Comparison of ENCODE assay signal across 26 mouse cellular contexts in the genomic region with DNA sequence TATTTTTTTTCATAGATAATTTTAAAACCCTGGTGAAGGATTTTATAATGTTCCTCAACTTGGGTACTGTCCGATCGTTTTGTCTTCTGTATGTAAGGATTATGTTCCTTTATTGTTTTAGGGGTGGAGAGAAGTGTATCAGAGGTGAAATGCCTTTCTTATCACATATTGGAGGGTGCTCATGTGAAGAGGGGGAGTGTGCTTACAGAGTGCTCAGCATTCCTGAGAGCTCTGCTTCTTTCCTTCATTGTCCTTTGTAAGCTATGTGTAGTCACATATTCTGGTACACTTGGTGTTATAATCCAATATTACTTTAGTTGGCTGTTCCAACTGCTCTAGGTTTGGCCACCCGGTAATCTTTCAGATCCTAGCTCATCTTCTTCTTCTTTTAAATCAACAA. TPM values are rescaled to one million over a fixed set of nuclear protein-coding genes. Genes with fewer than 3 reads are reported as not detected.
"Had no signal": no experiment of that assay in that cellular context is flagged by ENCODE, and none has a peak within 500 bp of the region (broad histone marks: within the 10 kb centered on the region; RNA-seq: fewer than 3 reads in every experiment).

No protein-coding gene starts in this region.

- H3K4me3 ChIP-seq: layer of hippocampus, adult 2 months; limb, embryonic 10.5 days; limb, embryonic 13.5 days; liver, embryonic 12.5 days; liver, embryonic 15.5 days; midbrain, embryonic 12.5 days; midbrain, embryonic 15.5 days; neural tube, embryonic 12.5 days; neural tube, embryonic 15.5 days had no signal

- H3K9me3 ChIP-seq: limb, embryonic 10.5 days; limb, embryonic 13.5 days; liver, embryonic 12.5 days; liver, embryonic 15.5 days; midbrain, embryonic 12.5 days; midbrain, embryonic 15.5 days; neural tube, embryonic 12.5 days; neural tube, embryonic 15.5 days had no signal

- H3K4me2 ChIP-seq: limb, embryonic 13.5 days; liver, embryonic 12.5 days; liver, embryonic 15.5 days; midbrain, embryonic 12.5 days; midbrain, embryonic 15.5 days; neural tube, embryonic 12.5 days; neural tube, embryonic 15.5 days had no signal

- H3K27me3 ChIP-seq: limb, embryonic 13.5 days; liver, embryonic 12.5 days; liver, embryonic 15.5 days; midbrain, embryonic 12.5 days; midbrain, embryonic 15.5 days; neural tube, embryonic 12.5 days; neural tube, embryonic 15.5 days had no signal

- ATAC-seq: intestine, embryonic 16.5 days; liver, embryonic 12.5 days; midbrain, embryonic 15.5 days had no signal

- DNase-seq: kidney, adult 18-20 months; kidney, adult 9 months; kidney, postnatal 14 days; layer of hippocampus, adult 9-11 months; liver; right cerebral cortex, adult 18-20 months; right cerebral cortex, postnatal 14 days; right cerebral cortex, postnatal 4 days; thymus, adult 2 months; thymus, postnatal 14 days; thymus, postnatal 4 days had no signal

- H3K9ac ChIP-seq: limb, embryonic 13.5 days; liver, embryonic 12.5 days; liver, embryonic 15.5 days; midbrain, embryonic 12.5 days; midbrain, embryonic 15.5 days; neural tube, embryonic 12.5 days; neural tube, embryonic 15.5 days had no signal

- H3K27ac ChIP-seq: layer of hippocampus, adult 2 months; limb, embryonic 10.5 days; limb, embryonic 13.5 days; liver, embryonic 12.5 days; liver, embryonic 15.5 days; midbrain, embryonic 12.5 days; midbrain, embryonic 15.5 days; neural tube, embryonic 12.5 days; neural tube, embryonic 15.5 days; stomach, postnatal 0 days had no signal

- H3K36me3 ChIP-seq: limb, embryonic 10.5 days; limb, embryonic 13.5 days; liver, embryonic 12.5 days; liver, embryonic 15.5 days; midbrain, embryonic 12.5 days; midbrain, embryonic 15.5 days; neural tube, embryonic 12.5 days; neural tube, embryonic 15.5 days had no signal

- H3K4me1 ChIP-seq: limb, embryonic 10.5 days; limb, embryonic 13.5 days; liver, embryonic 12.5 days; liver, embryonic 15.5 days; midbrain, embryonic 12.5 days; midbrain, embryonic 15.5 days; neural tube, embryonic 12.5 days; neural tube, embryonic 15.5 days had no signal

RNA-seq across cellular contexts. Expression of a gene that starts 39.5 kb away (rescaled TPM):
- total RNA-seq: layer of hippocampus, postnatal 25 days; left cerebral cortex, adult 18-20 months; left cerebral cortex, postnatal 25 days; megakaryocyte progenitor cell, adult 5-6 weeks had no signal
- polyA plus RNA-seq: stomach, postnatal 0 days had no signal
